Mouse (Mus musculus) lung, adult 2 months (tissue): ENCODE measurements around the gene Wdpcp.

Experiments
- CTCF ChIP-seq: fragments of 200-500 bp; IDR thresholded peaks from 2 replicates; pipeline ENCODE4 v1.5.1; 2011; ENCODE audit warnings: mild to moderate bottlenecking, low read length, control low read depth; ENCODE audit not compliant: insufficient read depth
- POLR2A ChIP-seq: fragments of 200-500 bp; IDR thresholded peaks from 2 replicates; pipeline ENCODE4 v1.6.1; 2011; ENCODE audit warnings: low read depth, mild to moderate bottlenecking, control low read depth, low read length, borderline replicate concordance; ENCODE audit errors: extremely low read depth

DNA sequence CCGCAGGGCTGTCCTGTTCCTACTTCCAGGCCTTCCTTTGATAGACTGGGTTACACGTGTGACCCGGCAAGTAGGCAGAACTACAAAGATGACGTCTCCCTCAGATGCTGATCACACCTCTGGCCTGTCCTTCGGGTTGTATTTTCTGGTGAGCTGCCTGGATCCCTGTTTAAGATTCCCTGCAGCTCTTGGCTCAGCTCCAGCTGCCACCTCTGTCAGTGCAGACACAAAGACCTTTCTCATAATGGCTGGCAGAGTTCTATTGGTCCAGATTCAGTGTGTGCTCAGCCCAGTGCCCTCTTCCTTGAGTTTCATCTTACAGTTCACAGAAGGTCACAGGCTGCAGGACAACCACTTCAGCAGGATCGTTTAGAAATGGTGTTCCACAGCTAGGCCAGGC lies 292.0 kb downstream of the Wdpcp start:
- TF ChIP-seq CTCF (no peak), POLR2A (no peak)
